Mouse (Mus musculus) layer of hippocampus, adult 8-10 months (tissue): ENCODE measurements at regions not wholly inside any gene's neighbourhood (a gene's known extent, or its start where the extent isn't known, plus 50 kb on each side); places are given as distances from the start of the nearest gene placed in this dataset.

Source experiments
- DNase-seq, 2 experiments: peaks; one replicate each; pipeline ENCODE4 v3.0.0; 2022; ENCODE audit warnings: low spot score in 2 of 2

- DNase-seq, result peak; percentile 2 to 11
Measured at GRCm38 (mm10) chr16:53788594-53788993, 1334.7 kb upstream of the Alcam start.
